Mouse (Mus musculus): ENCODE data around the gene Hecw2. TPM values are rescaled to one million over a fixed set of nuclear protein-coding genes. Genes with fewer than 3 reads are reported as not detected.
A peak's percentile ranks its signal among the peaks of the same experiment; 100 is the strongest.

Gene Hecw2
- 1.0 and 1.2 TPM in 2 replicates for polyA plus RNA-seq (2015; fragmentation: Nextera tagmentation; extraction: Ambion mirVana)

- Histone ChIP-seq H3K4me3 (ENCODE audit: low read depth, low read length) (peak within 1 kb of the TSS; percentile 75), H3K9ac (ENCODE audit: low read length) (peak within 1 kb of the TSS; percentile 65), H3K27me3 (ENCODE audit: control insufficient read depth, insufficient read depth, low read length) (no peaks in the 10 kb centered on the region; the same call in 1 of the 2 replicates), H3K27ac (replicated peaks) (peak within 1 kb of the TSS; percentile 49; the same call in 1 of the 2 replicates), H3K4me1 (replicated peaks; ENCODE audit: control insufficient read depth, insufficient read depth) (no peaks in the 10 kb centered on the region), H3K36me3 (ENCODE audit: control insufficient read depth, insufficient read depth, low read length) (no peaks in the 10 kb centered on the region), H3K9me3 (ENCODE audit: control insufficient read depth, low read length) (no peaks in the 10 kb centered on the region), H3K4me2 (replicated peaks; ENCODE audit: low read depth) (peak within 1 kb of the TSS; percentile 96)
- DNase-seq (ENCODE audit: low spot score) (peak; percentile 37), ATAC-seq (ENCODE audit: low FRiP score, low TSS enrichment) (peak; percentile 45)
- WGBS, result under 1% methylated on average over 36 of the region's 38 CpGs
- TF ChIP-seq EP300 (optimal IDR thresholded peaks at IDR 0.05) (no peak), CTCF (IDR thresholded peaks at IDR 0.05; ENCODE audit: low read depth) (no peak)
Measured at GRCm38 (mm10) chr1:54194954-54195305, at the start of gene Hecw2. TSS of gene Hecw2 (minus strand) at chr1:54195168.

DNA sequence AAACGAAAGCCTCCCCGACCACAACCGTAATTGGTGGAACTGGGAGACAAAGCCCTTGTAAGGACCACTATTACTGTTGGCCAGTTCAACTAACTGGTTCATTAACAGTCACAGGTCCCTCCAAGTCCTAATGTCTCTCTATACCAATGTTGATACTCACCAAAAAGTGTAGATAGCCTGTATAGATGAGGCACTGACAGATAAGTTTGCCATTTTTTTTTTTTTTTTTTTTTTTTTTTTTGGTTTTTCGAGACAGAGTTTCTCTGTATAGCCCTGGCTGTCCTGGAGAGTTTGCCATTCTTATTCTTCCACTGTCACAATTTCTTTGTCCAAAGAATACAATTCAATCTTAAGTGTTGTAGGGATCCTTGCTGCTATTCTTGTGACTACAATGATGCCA, 47.8 kb upstream of the Hecw2 start:
- H3K27me3 ChIP-seq (ENCODE audit: control insufficient read depth, insufficient read depth, low read length), result no peaks in the 10 kb centered on the region
- no peaks in the 10 kb centered on the region for H3K9me3 ChIP-seq (ENCODE audit: control insufficient read depth, low read length)
- no peak for ATAC-seq (ENCODE audit: low FRiP score, low TSS enrichment)
- no peaks in the 10 kb centered on the region for H3K36me3 ChIP-seq (ENCODE audit: control insufficient read depth, insufficient read depth, low read length)
- no peak overlapping the region for H3K4me3 ChIP-seq (ENCODE audit: low read depth, low read length)
- H3K9ac ChIP-seq (ENCODE audit: low read length), result no peak overlapping the region
- no peak for TF ChIP-seq EP300 (optimal IDR thresholded peaks at IDR 0.05)
- TF ChIP-seq CTCF (IDR thresholded peaks at IDR 0.05; ENCODE audit: low read depth), result no peak
- H3K4me1 ChIP-seq (replicated peaks; ENCODE audit: control insufficient read depth, insufficient read depth), result no peaks in the 10 kb centered on the region
- H3K27ac ChIP-seq (replicated peaks), result no peak overlapping the region
- H3K4me2 ChIP-seq (replicated peaks; ENCODE audit: low read depth), result no peak overlapping the region
- WGBS, result 95% methylated on average over 4 of the region's 4 CpGs
- no peak for DNase-seq (ENCODE audit: low spot score)

DNA sequence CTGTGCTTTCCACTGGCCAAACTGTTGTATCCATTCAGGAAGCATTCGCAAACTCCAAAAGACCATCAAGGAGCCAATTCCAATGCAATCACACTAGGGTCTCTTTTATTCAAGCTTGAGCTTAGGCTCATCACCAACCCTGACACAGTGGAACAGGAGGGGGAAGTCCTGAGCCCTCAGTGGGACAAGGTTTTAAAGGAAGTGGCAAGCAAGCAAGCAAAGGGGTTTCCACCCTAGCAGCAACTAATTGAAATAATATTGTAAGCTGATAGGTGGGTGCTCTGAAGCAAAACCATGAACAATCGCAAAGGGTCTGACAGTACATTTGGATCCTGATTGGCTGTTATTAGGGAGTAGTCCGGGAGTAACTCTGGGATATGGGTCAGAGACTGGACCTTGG, 25.3 kb upstream of the Hecw2 start:
- Histone ChIP-seq H3K27me3 (ENCODE audit: control insufficient read depth, insufficient read depth, low read length) (no peaks in the 10 kb centered on the region), H3K9me3 (ENCODE audit: control insufficient read depth, low read length) (no peaks in the 10 kb centered on the region), H3K4me1 (replicated peaks; ENCODE audit: control insufficient read depth, insufficient read depth) (no peaks in the 10 kb centered on the region), H3K9ac (ENCODE audit: low read length) (no peak overlapping the region), H3K4me2 (replicated peaks; ENCODE audit: low read depth) (no peak overlapping the region), H3K36me3 (ENCODE audit: control insufficient read depth, insufficient read depth, low read length) (no peaks in the 10 kb centered on the region), H3K27ac (replicated peaks) (no peak overlapping the region), H3K4me3 (ENCODE audit: low read depth, low read length) (no peak overlapping the region)
- WGBS, result 95% methylated on average over 3 of the region's 3 CpGs
- TF ChIP-seq CTCF (IDR thresholded peaks at IDR 0.05; ENCODE audit: low read depth), result no peak
- no peak for TF ChIP-seq EP300 (optimal IDR thresholded peaks at IDR 0.05)
- ATAC-seq (ENCODE audit: low FRiP score, low TSS enrichment) (no peak), DNase-seq (ENCODE audit: low spot score) (no peak)

DNA sequence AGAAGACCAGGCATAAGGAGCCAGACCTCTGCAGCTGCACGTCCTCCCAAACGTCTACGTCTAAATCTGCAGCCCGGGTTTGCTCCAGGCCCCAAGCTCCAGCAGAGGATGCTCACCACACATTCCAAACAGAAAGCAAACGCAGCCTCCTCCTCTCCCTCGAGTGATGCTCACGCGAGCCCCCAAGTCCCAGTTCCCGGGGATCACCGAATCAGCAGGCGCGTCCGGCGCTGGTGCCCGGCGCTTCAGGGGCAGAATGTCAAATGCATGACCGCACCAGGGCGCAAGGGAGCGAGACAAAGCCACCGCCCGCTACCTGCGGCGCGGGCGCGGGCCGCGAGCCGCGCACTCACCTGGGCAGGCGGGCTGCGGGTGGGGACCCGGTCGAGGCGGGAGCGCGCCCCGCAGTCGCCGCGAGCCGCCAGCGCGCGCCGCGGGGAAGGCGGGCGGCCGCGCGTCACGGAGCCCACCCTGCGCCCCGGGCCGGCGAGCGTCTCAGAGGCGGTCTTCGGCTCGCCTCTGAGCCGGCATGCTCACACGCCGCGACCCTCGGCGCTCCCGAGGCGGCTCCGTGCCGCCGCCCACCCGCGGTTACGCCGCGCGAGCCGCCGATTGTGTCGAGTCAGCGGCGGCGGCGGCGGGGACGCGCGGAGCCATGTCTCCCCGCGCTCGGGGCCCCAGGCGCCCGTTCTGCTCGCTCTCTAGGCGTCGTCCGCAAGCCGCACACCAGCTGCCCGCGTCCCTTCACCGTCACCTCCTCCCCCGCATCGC, 600 bp downstream of the Hecw2 start:
- H3K4me1 ChIP-seq (replicated peaks; ENCODE audit: control insufficient read depth, insufficient read depth), result no peaks in the 10 kb centered on the region
- peak overlapping the region; percentile 49; the same call in 1 of the 2 replicates for H3K27ac ChIP-seq (replicated peaks)
- DNase-seq (ENCODE audit: low spot score) (peak; percentile 48), ATAC-seq (ENCODE audit: low FRiP score, low TSS enrichment) (peak; percentile 65)
- WGBS, result under 1% methylated on average over 65 of the region's 104 CpGs
- peak overlapping the region; percentile 75 for H3K4me3 ChIP-seq (ENCODE audit: low read depth, low read length)
- H3K27me3 ChIP-seq (ENCODE audit: control insufficient read depth, insufficient read depth, low read length), result no peaks in the 10 kb centered on the region; the same call in 1 of the 2 replicates
- H3K9me3 ChIP-seq (ENCODE audit: control insufficient read depth, low read length), result no peaks in the 10 kb centered on the region
- peak overlapping the region; percentile 65 for H3K9ac ChIP-seq (ENCODE audit: low read length)
- H3K4me2 ChIP-seq (replicated peaks; ENCODE audit: low read depth), result peak overlapping the region; percentile 96
- TF ChIP-seq EP300 (optimal IDR thresholded peaks at IDR 0.05) (no peak), CTCF (IDR thresholded peaks at IDR 0.05; ENCODE audit: low read depth) (no peak; the same call in 1 of the 2 replicates)
- no peaks in the 10 kb centered on the region for H3K36me3 ChIP-seq (ENCODE audit: control insufficient read depth, insufficient read depth, low read length)

GRCm38 (mm10) chr1:54193191-54193770, 1.7 kb downstream of the Hecw2 start:
- ATAC-seq (ENCODE audit: low FRiP score, low TSS enrichment) (no peak), DNase-seq (ENCODE audit: low spot score) (no peak)
- no peak overlapping the region for H3K4me2 ChIP-seq (replicated peaks; ENCODE audit: low read depth)
- no peak overlapping the region for H3K27ac ChIP-seq (replicated peaks)
- peak overlapping the region; percentile 75; the same call in 1 of the 2 replicates for H3K4me3 ChIP-seq (ENCODE audit: low read depth, low read length)
- 40% methylated on average over 7 of the region's 7 CpGs for WGBS
- no peaks in the 10 kb centered on the region for H3K4me1 ChIP-seq (replicated peaks; ENCODE audit: control insufficient read depth, insufficient read depth)
- H3K9ac ChIP-seq (ENCODE audit: low read length), result no peak overlapping the region
- no peaks in the 10 kb centered on the region for H3K36me3 ChIP-seq (ENCODE audit: control insufficient read depth, insufficient read depth, low read length)
- no peaks in the 10 kb centered on the region; the same call in 1 of the 2 replicates for H3K27me3 ChIP-seq (ENCODE audit: control insufficient read depth, insufficient read depth, low read length)
- no peaks in the 10 kb centered on the region for H3K9me3 ChIP-seq (ENCODE audit: control insufficient read depth, low read length)
- TF ChIP-seq EP300 (optimal IDR thresholded peaks at IDR 0.05), result no peak
- TF ChIP-seq CTCF (IDR thresholded peaks at IDR 0.05; ENCODE audit: low read depth), result no peak

DNA sequence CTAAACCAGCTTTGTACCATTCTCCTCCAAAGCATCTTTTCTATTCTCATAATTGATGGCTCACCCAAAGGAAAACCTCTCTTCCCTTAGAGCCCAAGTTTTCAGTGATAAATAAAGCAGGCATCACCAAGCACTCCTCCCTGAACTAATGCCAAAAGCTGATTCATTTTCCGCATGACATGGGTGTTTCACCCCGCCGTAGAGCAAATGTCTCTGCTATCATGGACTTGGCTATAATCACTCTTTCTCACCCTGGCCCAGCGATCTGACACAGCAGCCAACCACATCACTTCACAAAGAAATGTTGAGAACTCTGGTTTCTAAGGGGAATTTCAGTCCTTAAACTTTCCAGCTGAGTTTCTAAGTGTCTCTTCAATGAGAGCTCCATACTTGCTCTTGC, 7.4 kb downstream of the Hecw2 start:
- DNase-seq (ENCODE audit: low spot score) (no peak), ATAC-seq (ENCODE audit: low FRiP score, low TSS enrichment) (no peak)
- Histone ChIP-seq H3K27ac (replicated peaks) (no peak overlapping the region), H3K27me3 (ENCODE audit: control insufficient read depth, insufficient read depth, low read length) (no peaks in the 10 kb centered on the region), H3K4me1 (replicated peaks; ENCODE audit: control insufficient read depth, insufficient read depth) (no peaks in the 10 kb centered on the region), H3K9me3 (ENCODE audit: control insufficient read depth, low read length) (no peaks in the 10 kb centered on the region), H3K4me2 (replicated peaks; ENCODE audit: low read depth) (no peak overlapping the region), H3K4me3 (ENCODE audit: low read depth, low read length) (no peak overlapping the region), H3K9ac (ENCODE audit: low read length) (no peak overlapping the region), H3K36me3 (ENCODE audit: control insufficient read depth, insufficient read depth, low read length) (no peaks in the 10 kb centered on the region)
- WGBS, result 41% methylated on average over 4 of the region's 4 CpGs
- TF ChIP-seq EP300 (optimal IDR thresholded peaks at IDR 0.05), result no peak
- TF ChIP-seq CTCF (IDR thresholded peaks at IDR 0.05; ENCODE audit: low read depth), result no peak
